Mouse (Mus musculus) hindbrain, postnatal 0 days (tissue): ENCODE data around the gene Nkx3-2. TPM values are rescaled to one million over a fixed set of nuclear protein-coding genes. Genes with fewer than 3 reads are reported as not detected.
A peak's percentile ranks its signal among the peaks of the same experiment; 100 is the strongest.

Experiments
- ATAC-seq: fragments of 200-750 bp; cut with Nextera tagmentation; 2 replicates; pipeline ENCODE4 v1.8.0; 2017; ENCODE audit warnings: mild to moderate bottlenecking, moderate TSS enrichment, moderate library complexity
- DNase-seq: peaks from one replicate; pipeline ENCODE4 v3.0.0-alpha.2; 2015; ENCODE audit warnings: low spot score
- H3K27ac ChIP-seq: fragments of 300-500 bp; sonication (generic); 2 replicates; pipeline ENCODE4 v1.5.1; 2014; ENCODE audit warnings: mild to moderate bottlenecking
- H3K27me3 ChIP-seq: fragments of 300-500 bp; sonication (generic); 2 replicates; pipeline ENCODE4 v1.6.1; 2014; ENCODE audit warnings: low read length, mixed read lengths; ENCODE audit not compliant: insufficient read depth
- H3K36me3 ChIP-seq: fragments of 300-500 bp; sonication (generic); 2 replicates; pipeline ENCODE4 v1.6.1; 2014; ENCODE audit warnings: low read length, mixed read lengths; ENCODE audit not compliant: insufficient read depth
- H3K4me1 ChIP-seq: fragments of 300-500 bp; sonication (generic); 2 replicates; pipeline ENCODE4 v1.6.1; 2014; ENCODE audit warnings: antibody characterized with exemption, low read length, mixed read lengths; ENCODE audit not compliant: insufficient read depth
- H3K4me2 ChIP-seq: fragments of 300-500 bp; sonication (generic); 2 replicates; pipeline ENCODE4 v1.6.1; 2014; ENCODE audit warnings: low read depth, mild to moderate bottlenecking, low read length, moderate library complexity, mixed read lengths
- H3K4me3 ChIP-seq: fragments of 300-500 bp; sonication (generic); 2 replicates; pipeline ENCODE4 v1.5.1; 2014; ENCODE audit warnings: low read length
- H3K9ac ChIP-seq: fragments of 300-500 bp; sonication (generic); replicated peaks from 2 replicates; pipeline ENCODE4 v1.6.1; 2014; ENCODE audit warnings: mild to moderate bottlenecking, low read length, moderate library complexity, mixed read lengths
- H3K9me3 ChIP-seq: fragments of 300-500 bp; sonication (generic); 2 replicates; pipeline ENCODE4 v1.6.1; 2016; ENCODE audit warnings: low read length, mixed read lengths
- CTCF ChIP-seq: IDR thresholded peaks from 2 replicates; pipeline ENCODE4 v1.5.1; 2016; ENCODE audit warnings: antibody characterized with exemption, control low read depth, low read depth
- WGBS: fragments of 180-500 bp; shearing (Covaris S2); extraction: QIAGEN DNeasy Blood & Tissue Kit; methylation state at CpG from one replicate; pipeline ENCODE4 v1.1.7; 2014; 5-methylcytosine and 5-hydroxymethylcytosine counted together
- polyA plus RNA-seq: library from polyadenylated mRNA; unstranded; fragments of >200 nt; fragmentation: Nextera tagmentation; extraction: Ambion mirVana; gene quantifications from 2 replicates; pipeline ENCODE4 v1.2.1, GENCODE M21; 2015
- total RNA-seq: library from RNA; depleted of rRNA; stranded (reverse); fragments of >200 nt; gene quantifications from 2 replicates; pipeline ENCODE4 v1.2.3, GENCODE M21; 2014

The Nkx3-2 gene
- total and polyA plus RNA-seq, 2 experiments from 2014 or later: not detected

GRCm38 (mm10) chr5:41775273-41775672 lies 11.0 kb upstream of the Nkx3-2 start:
- Histone ChIP-seq H3K4me2 (no peak overlapping the region), H3K36me3 (no peaks in the 10 kb centered on the region), H3K9me3 (no peaks in the 10 kb centered on the region), H3K27me3 (no peaks in the 10 kb centered on the region), H3K4me3 (no peak overlapping the region), H3K4me1 (no peaks in the 10 kb centered on the region), H3K9ac (no peak overlapping the region), H3K27ac (no peak overlapping the region)
- ATAC-seq (no peak), DNase-seq (no peak)
- no peak for TF ChIP-seq CTCF
- 80% methylated on average over 3 of the region's 3 CpGs for WGBS

- Histone ChIP-seq H3K4me1 (peaks cover 8% of the 10 kb centered on the region), H3K27me3 (peaks cover 46% of the 10 kb centered on the region), H3K27ac (no peak overlapping the region), H3K36me3 (no peaks in the 10 kb centered on the region), H3K4me3 (peak overlapping the region; percentile 29), H3K4me2 (peak overlapping the region; percentile 58), H3K9me3 (no peaks in the 10 kb centered on the region), H3K9ac (no peak overlapping the region)
- 4% methylated on average over 21 of the region's 21 CpGs for WGBS
- peak; percentile 99 for TF ChIP-seq CTCF
- peak; percentile 83 for ATAC-seq
- DNase-seq: peak; percentile 95
Observed at GRCm38 (mm10) chr5:41768382-41769040, 4.2 kb upstream of the Nkx3-2 start.

DNA sequence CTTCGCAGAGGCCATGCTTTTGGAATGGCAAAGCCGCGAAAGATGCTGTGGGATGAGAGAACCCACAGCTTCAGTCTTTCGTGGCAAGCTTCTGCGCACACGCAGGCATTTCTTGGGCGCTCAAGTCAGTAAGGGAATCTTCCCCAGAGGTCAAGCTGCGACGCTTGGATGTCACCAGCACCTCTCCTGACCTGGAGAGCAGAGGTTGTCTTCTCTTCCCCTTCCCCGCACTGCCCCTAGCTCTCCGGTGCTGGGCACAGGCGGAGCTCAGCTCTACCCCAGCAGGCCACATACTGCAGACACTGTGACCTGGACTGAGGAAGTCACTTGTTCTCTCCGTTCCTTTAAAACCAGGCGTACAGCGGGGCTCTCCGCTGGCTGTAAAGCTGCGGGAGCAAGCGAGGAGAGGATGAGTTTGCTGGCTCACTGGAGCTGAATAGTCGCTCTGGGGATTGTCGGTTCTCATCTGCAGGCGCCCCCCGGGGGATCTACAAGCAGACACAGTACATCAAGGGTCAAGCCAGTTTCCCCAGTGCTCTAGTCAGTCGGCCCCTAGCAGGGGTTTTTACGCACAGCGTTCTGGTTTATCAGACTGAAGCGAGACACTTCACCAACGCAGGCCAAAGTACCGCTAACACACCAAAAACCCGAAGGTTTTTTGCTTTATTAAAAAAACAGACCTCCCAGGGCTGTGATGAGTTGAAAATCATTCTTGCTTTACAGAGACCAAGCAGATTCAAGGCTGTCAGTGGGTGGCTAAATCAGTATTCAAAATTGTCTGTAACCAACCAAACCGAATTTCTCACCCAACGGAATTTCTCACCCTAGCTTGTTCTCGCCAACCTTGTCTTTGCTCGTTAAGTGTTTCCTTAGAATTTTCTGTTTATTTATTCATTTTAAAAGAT lies 3.2 kb upstream of the Nkx3-2 start:
- Histone ChIP-seq H3K27me3 (peaks cover 55% of the 10 kb centered on the region), H3K4me3 (peak overlapping the region; percentile 29), H3K9me3 (no peaks in the 10 kb centered on the region), H3K4me2 (peak overlapping the region; percentile 58), H3K9ac (no peak overlapping the region), H3K27ac (no peak overlapping the region), H3K4me1 (peaks cover 10% of the 10 kb centered on the region), H3K36me3 (no peaks in the 10 kb centered on the region)
- 3% methylated on average over 33 of the region's 33 CpGs for WGBS
- TF ChIP-seq CTCF: no peak
- no peak for DNase-seq
- no peak for ATAC-seq

DNA sequence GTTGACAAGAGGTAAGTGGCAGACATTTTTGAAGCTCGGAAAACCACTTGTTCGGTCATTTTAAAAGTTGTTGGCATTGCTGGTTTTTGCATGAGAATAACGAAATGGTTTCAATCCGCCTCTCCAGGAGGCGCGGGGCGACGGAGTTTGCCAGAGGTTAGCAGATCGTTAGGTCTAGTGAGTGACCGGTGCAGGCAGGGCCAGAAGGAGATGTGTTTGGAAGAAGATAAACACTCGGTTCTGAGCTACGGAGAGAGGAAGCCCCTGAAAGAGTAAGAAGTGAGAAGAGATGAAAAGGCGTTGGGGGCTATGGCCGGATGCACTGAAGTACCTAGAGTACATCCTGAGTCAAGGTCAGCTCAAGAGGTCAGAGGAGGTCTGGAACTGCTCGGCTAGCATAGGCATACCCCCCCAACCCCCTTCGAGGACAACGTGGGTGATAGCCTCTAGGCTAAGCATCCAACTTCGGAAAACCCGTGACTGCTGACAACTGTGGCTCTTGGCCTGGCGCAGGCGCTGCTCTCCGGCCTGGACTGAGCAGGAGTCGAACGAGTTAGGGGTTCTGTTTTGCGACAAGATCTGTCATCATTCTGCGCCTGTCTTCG lies 2.2 kb upstream of the Nkx3-2 start:
- Histone ChIP-seq H3K4me2 (no peak overlapping the region), H3K27me3 (peaks cover 65% of the 10 kb centered on the region), H3K4me1 (peaks cover 10% of the 10 kb centered on the region), H3K27ac (no peak overlapping the region), H3K4me3 (no peak overlapping the region), H3K36me3 (no peaks in the 10 kb centered on the region), H3K9me3 (no peaks in the 10 kb centered on the region), H3K9ac (no peak overlapping the region)
- 3% methylated on average over 27 of the region's 27 CpGs for WGBS
- ATAC-seq: no peak
- no peak for TF ChIP-seq CTCF
- DNase-seq: no peak

DNA sequence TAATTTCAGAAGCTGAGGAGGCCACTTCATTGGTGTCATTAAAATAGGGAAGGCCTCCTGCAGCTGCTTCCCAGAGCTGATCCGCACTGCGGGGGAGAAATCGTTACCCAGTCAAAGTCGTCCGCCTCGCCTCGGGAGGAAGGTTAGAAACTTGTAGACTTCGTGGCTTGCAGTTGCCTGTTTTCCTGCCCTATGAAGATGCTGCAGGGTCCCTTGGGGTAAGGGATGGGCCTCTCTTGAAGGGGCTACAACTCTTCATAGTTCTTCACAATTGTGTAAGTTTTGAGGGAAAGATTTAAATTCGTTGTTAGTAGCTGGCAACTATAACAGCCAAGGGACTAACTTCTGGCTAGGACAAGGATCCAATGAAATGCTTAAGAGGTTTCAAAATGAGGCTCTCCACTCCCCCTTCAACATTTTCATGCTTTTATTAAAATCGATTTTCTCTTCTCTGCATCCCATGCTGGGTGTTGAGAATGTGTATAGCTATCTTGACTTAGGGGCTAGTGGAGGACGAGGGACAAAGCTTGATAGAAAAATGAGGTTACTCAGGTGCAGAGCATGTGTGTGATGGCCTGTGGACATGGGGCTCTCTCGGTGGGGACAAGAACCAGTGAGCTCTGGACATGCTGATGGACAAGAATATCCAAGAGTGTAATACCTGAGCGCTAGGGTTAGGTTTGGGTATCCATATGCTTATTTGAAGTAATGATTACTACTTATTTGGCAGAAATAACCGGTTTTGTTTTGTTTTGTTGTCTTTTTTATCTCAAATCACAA lies 1.5 kb upstream of the Nkx3-2 start:
- no peak overlapping the region for H3K4me3 ChIP-seq
- peaks cover 10% of the 10 kb centered on the region for H3K4me1 ChIP-seq
- no peak overlapping the region for H3K4me2 ChIP-seq
- H3K9me3 ChIP-seq: no peaks in the 10 kb centered on the region
- TF ChIP-seq CTCF: no peak
- no peak overlapping the region for H3K27ac ChIP-seq
- 4% methylated on average over 14 of the region's 14 CpGs for WGBS
- H3K36me3 ChIP-seq: no peaks in the 10 kb centered on the region
- peaks cover 72% of the 10 kb centered on the region for H3K27me3 ChIP-seq
- DNase-seq: no peak
- no peak overlapping the region for H3K9ac ChIP-seq
- ATAC-seq: no peak

DNA sequence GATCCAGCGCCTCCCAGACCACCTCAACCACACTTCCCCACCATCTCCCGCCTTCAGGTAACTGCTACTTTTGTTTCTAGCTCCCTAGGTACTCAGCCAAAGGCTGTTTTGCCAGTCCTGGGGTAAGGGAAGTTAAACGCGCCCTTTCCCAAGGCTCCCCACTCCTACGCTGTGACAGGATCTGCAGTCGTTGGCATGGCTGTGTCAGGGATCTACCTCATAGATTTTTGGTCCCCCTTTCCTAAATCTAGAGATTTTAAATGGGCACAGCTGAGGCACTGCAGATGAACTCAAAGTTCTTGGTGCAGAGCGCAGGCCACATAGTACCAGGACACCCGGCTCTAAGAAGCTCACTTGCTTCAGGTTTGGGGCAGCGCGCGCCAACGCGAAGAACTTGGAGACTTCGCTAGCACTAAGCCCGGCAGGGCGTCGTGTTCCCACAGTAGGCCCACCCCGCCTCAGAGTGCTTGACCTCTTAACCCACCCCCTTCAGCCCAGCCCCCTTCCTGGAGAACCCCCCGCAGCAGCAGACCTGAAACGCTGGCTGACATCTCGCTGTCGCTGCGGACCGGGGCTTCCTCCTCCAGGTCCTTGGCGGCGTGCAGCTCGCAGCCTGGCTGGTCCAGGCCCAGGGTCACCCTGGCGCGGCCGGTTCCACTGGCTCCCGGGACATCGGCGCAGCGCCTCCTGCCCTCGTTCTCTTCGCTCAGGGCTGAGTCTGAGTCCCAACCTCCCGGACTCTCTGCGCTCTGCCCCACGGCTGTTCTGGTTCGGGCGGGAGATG lies 1.2 kb downstream of the Nkx3-2 start:
- Histone ChIP-seq H3K27me3 (peaks cover 86% of the 10 kb centered on the region), H3K27ac (no peak overlapping the region), H3K4me1 (peaks cover 10% of the 10 kb centered on the region), H3K9ac (no peak overlapping the region), H3K36me3 (no peaks in the 10 kb centered on the region), H3K4me3 (peak overlapping the region; percentile 31), H3K4me2 (peak overlapping the region; percentile 59), H3K9me3 (no peaks in the 10 kb centered on the region)
- WGBS: 2% methylated on average over 41 of the region's 41 CpGs
- no peak for DNase-seq
- no peak for ATAC-seq
- TF ChIP-seq CTCF: no peak
